Mouse (Mus musculus) gastrocnemius, postnatal 36 days (tissue): Measurements from ENCODE around the gene Polr2h. TPM values are rescaled to one million over a fixed set of nuclear protein-coding genes. Genes with fewer than 3 reads are reported as not detected.

Experiments
- DNase-seq, 2 experiments: peaks; one replicate each; pipeline ENCODE4 v3.0.0; 2022
- intact Hi-C: fragments of 180-260 bp; cut with DNase I; formaldehyde crosslinking; loops from one replicate; pipeline ENCODE4 v1.15.1; 2025
- total RNA-seq, 2 experiments: library from RNA; stranded (reverse); gene quantifications; 2 replicates each; pipeline ENCODE4 v1.2.3; 2021

Polr2h gene
- total RNA-seq, 2 experiments from 2014 or later = 7.7 to 9.3 TPM

GRCm38 (mm10) chr16:20757385-20757784 is 39.9 kb downstream of the Polr2h start:
- intact Hi-C loops = no loop called here

GRCm38 (mm10) chr16:20761681-20762080 is 44.2 kb downstream of the Polr2h start:
- peak in 1 of 2 experiments; percentile 42 for DNase-seq
- intact Hi-C loops = no loop called here

More at GRCm38 (mm10) chr16:20757385-20757784, 39.9 kb downstream of the Polr2h start:
- no peak for DNase-seq

GRCm38 (mm10) chr16:20765244-20765643 is 47.8 kb downstream of the Polr2h start:
- DNase-seq = peak in 1 of 2 experiments; percentile 22
- intact Hi-C loops = loop anchor here (2.0 kb wide), 1 partner anchor 40 kb away; no protein-coding TSS in a partner anchor

Other genes starting within 250 kb of the Polr2h start
- 10 to 100 TPM; 44.2 to 56.1 TPM for gene Eif2b5, start 218.8 kb upstream of the Polr2h start, total RNA-seq
- gene Dvl3, start 200.7 kb upstream of the Polr2h start, total RNA-seq = 10 to 100 TPM; 27.8 to 28.8 TPM
- gene Ap2m1, start 182.2 kb upstream of the Polr2h start, total RNA-seq = 100 to 1,000 TPM; 133 to 135 TPM
- gene Abcf3, start 169.1 kb upstream of the Polr2h start, total RNA-seq = 10 to 100 TPM; 51.0 to 69.7 TPM
- not detected for gene Vwa5b2, start 128.2 kb upstream of the Polr2h start, total RNA-seq
- gene Eef1akmt4, start 106.1 kb upstream of the Polr2h start, total RNA-seq = 1 to 10 TPM; 3.7 to 5.5 TPM
- gene Gm49333, start 106.1 kb upstream of the Polr2h start, total RNA-seq = not detected
- 10 to 100 TPM; 12.7 to 15.8 TPM for gene Alg3, start 105.9 kb upstream of the Polr2h start, total RNA-seq
- 1 to 10 TPM; 1.0 to 1.3 TPM for gene Camk2n2, start 96.4 kb upstream of the Polr2h start, total RNA-seq
- gene Ece2, start 87.8 kb upstream of the Polr2h start, total RNA-seq = under 1 TPM; 0.30 to 0.41 TPM
- 100 to 1,000 TPM; 189 to 197 TPM for gene Psmd2, start 66.0 kb upstream of the Polr2h start, total RNA-seq
- gene Eif4g1, start 49.4 kb upstream of the Polr2h start, total RNA-seq = 100 to 1,000 TPM; 395 to 402 TPM
- 10 to 100 TPM; 50.1 to 79.3 TPM for gene Fam131a, start 24.4 kb upstream of the Polr2h start, total RNA-seq
- gene Clcn2, start 81 bp downstream of the Polr2h start, total RNA-seq = 1 to 10 TPM in 1 of 2 experiments, under 1 TPM in 1; 0.99 to 1.0 TPM
- 1 to 10 TPM; 2.3 to 3.0 TPM for gene Chrd, start 15.5 kb downstream of the Polr2h start, total RNA-seq
- 1 to 10 TPM; 3.6 to 4.0 TPM for gene Thpo, start 16.8 kb downstream of the Polr2h start, total RNA-seq